Mouse (Mus musculus): Measurements from ENCODE around the gene Smarcc2. TPM values are rescaled to one million over a fixed set of nuclear protein-coding genes. Genes with fewer than 3 reads are reported as not detected.
A peak's percentile ranks its signal among the peaks of the same experiment; 100 is the strongest.

Smarcc2 gene
- polyA plus RNA-seq, 1 experiment from 2014 or later, result 23.5 TPM

DNA sequence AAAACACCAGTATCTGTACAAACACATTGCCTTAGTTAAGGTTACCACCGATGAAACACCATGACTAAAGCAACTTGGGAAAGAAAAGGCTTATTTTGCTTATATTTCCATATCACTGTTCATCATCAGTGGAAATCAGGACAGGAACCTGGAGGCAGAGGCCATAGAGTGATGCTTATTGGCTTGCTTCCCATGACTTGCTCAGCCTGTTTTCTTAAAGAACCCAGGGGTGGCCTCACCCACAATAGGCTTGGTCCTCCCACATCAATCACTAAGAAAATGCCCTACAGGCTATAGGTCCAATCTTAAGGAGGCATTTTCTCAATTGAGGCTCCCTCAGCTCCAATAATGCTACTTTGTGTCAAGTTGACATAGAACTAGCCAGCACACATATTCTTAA lies 16.3 kb upstream of the Smarcc2 start:
- WGBS (ENCODE audit: insufficient replicate concordance), result 88% methylated on average over 1 of the region's 1 CpGs
- H3K4me3 ChIP-seq (replicated peaks), result no peak overlapping the region
- H3K9me3 ChIP-seq (replicated peaks), result no peaks in the 10 kb centered on the region
- ATAC-seq (ENCODE audit: insufficient read depth), result no peak
- no peak overlapping the region for H3K4me2 ChIP-seq
- no peak overlapping the region for H3K9ac ChIP-seq
- peaks cover 25% of the 10 kb centered on the region for H3K36me3 ChIP-seq (replicated peaks)
- 0 out of 2 replicates have a peak, but pooled peaks cover 3% of the 10 kb centered on the region for H3K4me1 ChIP-seq (replicated peaks)
- H3K27me3 ChIP-seq, result no peaks in the 10 kb centered on the region; the same call in 1 of the 2 replicates
- no peak overlapping the region for H3K27ac ChIP-seq (replicated peaks)

DNA sequence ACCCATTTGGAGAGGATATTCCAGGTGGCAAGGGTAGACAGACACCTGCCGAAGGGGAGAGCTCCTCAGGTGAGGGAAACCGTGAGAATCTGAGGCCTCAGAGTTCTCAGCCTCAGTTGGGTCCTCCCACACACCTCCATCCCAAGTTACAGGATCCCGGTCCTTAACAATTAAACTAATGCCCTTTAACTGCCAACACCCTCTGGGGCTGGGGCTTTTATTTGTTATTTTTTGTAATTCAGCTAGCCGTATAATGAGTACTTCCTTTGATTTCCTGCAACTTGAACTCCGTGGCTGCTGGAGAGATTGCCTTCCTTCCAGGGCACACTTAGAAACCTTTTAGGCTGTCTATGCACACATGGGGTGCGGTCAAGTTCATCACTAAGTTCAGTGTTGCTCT lies 14.7 kb upstream of the Smarcc2 start:
- no peak overlapping the region for H3K27ac ChIP-seq (replicated peaks)
- H3K4me3 ChIP-seq (replicated peaks), result no peak overlapping the region
- ATAC-seq (ENCODE audit: insufficient read depth), result no peak
- H3K27me3 ChIP-seq, result no peaks in the 10 kb centered on the region; the same call in 1 of the 2 replicates
- H3K36me3 ChIP-seq (replicated peaks), result peaks cover 9% of the 10 kb centered on the region; the same call in 1 of the 2 replicates
- 62% methylated on average over 6 of the region's 6 CpGs for WGBS (ENCODE audit: insufficient replicate concordance)
- no peak overlapping the region for H3K9ac ChIP-seq
- no peaks in the 10 kb centered on the region for H3K9me3 ChIP-seq (replicated peaks)
- H3K4me2 ChIP-seq, result no peak overlapping the region
- no peaks in the 10 kb centered on the region for H3K4me1 ChIP-seq (replicated peaks)

DNA sequence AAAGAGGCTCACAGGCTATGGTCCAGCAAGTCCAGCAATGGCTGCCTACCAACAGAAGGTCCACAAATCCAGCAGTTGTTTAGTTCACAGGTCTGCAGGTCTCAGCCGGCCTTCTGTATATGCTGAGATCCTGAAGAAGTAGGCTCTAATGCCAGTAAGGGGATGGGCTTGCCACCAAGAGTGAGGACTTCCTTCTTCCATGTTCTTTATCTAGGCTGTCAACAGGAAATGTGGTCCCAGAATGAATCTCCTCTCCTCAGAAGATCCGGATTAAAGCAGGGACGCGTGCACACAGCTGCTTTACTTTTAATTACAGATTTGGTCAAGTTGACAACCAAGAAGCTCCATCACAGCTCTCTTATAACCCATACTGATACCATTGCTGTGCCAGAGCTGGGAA lies 13.6 kb upstream of the Smarcc2 start:
- Histone ChIP-seq H3K9ac (no peak overlapping the region), H3K4me3 (replicated peaks) (no peak overlapping the region), H3K9me3 (replicated peaks) (no peaks in the 10 kb centered on the region), H3K27me3 (no peaks in the 10 kb centered on the region; the same call in 1 of the 2 replicates), H3K4me1 (replicated peaks) (no peaks in the 10 kb centered on the region), H3K36me3 (replicated peaks) (peaks cover 4% of the 10 kb centered on the region; the same call in 1 of the 2 replicates), H3K27ac (replicated peaks) (no peak overlapping the region), H3K4me2 (no peak overlapping the region)
- 18% methylated on average over 4 of the region's 4 CpGs for WGBS (ENCODE audit: insufficient replicate concordance)
- no peak for ATAC-seq (ENCODE audit: insufficient read depth)

DNA sequence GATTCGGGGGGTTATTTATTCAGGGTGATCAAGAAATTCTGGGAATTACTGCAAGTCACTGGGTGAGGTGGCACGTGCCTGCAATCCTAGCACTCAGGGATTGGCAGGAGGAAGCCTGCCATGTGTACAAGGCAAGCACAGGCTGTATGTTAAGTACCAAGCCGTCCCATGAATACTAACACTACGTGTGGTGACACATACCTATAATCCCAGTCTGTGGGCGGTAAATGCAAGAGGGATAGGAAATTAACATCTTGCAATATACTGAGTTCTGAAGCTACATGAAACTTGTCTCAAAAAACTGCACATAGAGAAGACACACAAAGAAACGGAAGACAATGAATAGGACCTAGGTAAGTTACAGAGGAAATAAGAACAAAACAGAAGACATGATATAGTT lies 8.0 kb upstream of the Smarcc2 start:
- WGBS (ENCODE audit: insufficient replicate concordance), result 67% methylated on average over 6 of the region's 6 CpGs
- H3K27ac ChIP-seq (replicated peaks), result no peak overlapping the region
- peaks cover 12% of the 10 kb centered on the region for H3K4me1 ChIP-seq (replicated peaks)
- ATAC-seq (ENCODE audit: insufficient read depth), result no peak
- no peak overlapping the region for H3K4me3 ChIP-seq (replicated peaks)
- H3K9me3 ChIP-seq (replicated peaks), result no peaks in the 10 kb centered on the region
- H3K4me2 ChIP-seq, result no peak overlapping the region
- no peaks in the 10 kb centered on the region for H3K36me3 ChIP-seq (replicated peaks)
- H3K9ac ChIP-seq, result no peak overlapping the region
- H3K27me3 ChIP-seq, result no peaks in the 10 kb centered on the region

DNA sequence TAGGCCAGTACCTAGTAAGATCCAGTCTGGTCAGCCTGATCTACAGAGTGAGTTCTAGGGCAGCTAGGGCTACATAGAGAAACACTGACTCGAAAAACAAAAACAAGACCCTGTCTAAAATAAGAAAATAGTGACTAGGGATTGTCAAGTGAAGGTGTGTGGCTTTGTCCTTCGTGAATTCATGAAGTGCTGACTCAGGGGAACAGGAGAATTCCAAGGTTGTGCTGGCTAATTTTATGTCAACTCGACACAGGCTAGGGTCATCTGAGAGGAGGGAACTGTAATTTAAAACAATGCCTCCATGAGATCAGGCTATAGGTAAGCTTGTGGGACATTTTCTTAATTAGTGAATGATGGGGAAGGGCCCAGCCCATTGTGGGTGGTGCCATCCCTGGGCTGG lies 4.6 kb upstream of the Smarcc2 start:
- 57% methylated on average over 3 of the region's 3 CpGs for WGBS (ENCODE audit: insufficient replicate concordance)
- Histone ChIP-seq H3K27me3 (no peaks in the 10 kb centered on the region), H3K27ac (replicated peaks) (no peak overlapping the region), H3K9me3 (replicated peaks) (no peaks in the 10 kb centered on the region), H3K9ac (no peak overlapping the region), H3K36me3 (replicated peaks) (no peaks in the 10 kb centered on the region), H3K4me3 (replicated peaks) (no peak overlapping the region), H3K4me2 (no peak overlapping the region), H3K4me1 (replicated peaks) (peaks cover 28% of the 10 kb centered on the region)
- no peak for ATAC-seq (ENCODE audit: insufficient read depth)

DNA sequence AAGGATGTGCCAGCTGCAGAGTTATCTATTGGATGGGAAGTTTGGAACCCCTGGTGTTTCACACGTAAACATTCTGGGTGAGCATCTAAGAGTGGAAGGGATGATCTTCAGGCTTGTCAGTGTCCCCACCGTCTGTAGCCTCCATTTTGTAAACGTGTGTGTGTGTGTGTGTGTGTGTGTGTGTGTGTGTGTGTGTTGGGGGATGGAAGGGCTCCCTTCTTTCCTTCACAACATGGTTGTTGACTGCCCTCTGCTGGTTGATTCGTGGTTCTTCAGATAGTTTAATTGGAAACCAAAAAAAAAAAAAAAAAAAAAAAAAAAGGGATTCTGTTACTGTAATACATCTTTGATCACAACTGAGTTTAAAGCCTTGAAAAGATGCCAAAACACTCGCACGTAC lies 3.8 kb upstream of the Smarcc2 start:
- no peak overlapping the region for H3K27ac ChIP-seq (replicated peaks)
- no peak overlapping the region for H3K4me3 ChIP-seq (replicated peaks)
- no peak overlapping the region for H3K9ac ChIP-seq
- WGBS (ENCODE audit: insufficient replicate concordance), result 5% methylated on average over 6 of the region's 6 CpGs
- H3K4me1 ChIP-seq (replicated peaks), result peaks cover 34% of the 10 kb centered on the region
- ATAC-seq (ENCODE audit: insufficient read depth), result no peak
- no peaks in the 10 kb centered on the region for H3K27me3 ChIP-seq
- no peaks in the 10 kb centered on the region for H3K9me3 ChIP-seq (replicated peaks)
- H3K4me2 ChIP-seq, result peak overlapping the region; percentile 39
- H3K36me3 ChIP-seq (replicated peaks), result no peaks in the 10 kb centered on the region

DNA sequence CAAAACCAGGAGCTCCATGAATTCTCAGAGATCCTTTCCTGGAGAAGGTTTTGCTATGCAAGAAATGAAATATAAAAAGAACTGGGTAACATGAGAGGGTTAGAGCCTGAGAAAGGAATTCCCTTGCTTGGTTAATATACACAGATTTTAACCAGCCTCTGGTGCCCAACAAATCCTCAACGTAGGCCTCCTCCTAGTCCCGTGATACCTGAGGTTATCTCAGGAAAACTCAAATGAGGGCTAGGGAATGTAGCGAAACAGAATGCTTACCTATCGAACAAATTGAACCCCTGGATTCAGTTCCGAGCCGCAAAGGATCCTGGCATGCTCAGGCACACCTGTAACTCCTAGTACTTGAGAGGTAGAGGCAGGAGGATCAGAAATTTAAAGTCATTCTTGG lies 1.4 kb upstream of the Smarcc2 start:
- Histone ChIP-seq H3K27me3 (no peaks in the 10 kb centered on the region), H3K4me1 (replicated peaks) (peaks cover 43% of the 10 kb centered on the region), H3K9ac (no peak overlapping the region), H3K9me3 (replicated peaks) (no peaks in the 10 kb centered on the region), H3K4me2 (peak overlapping the region; percentile 95), H3K36me3 (replicated peaks) (peaks cover 19% of the 10 kb centered on the region), H3K4me3 (replicated peaks) (no peak overlapping the region; the same call in 1 of the 2 replicates), H3K27ac (replicated peaks) (peak overlapping the region; percentile 96)
- ATAC-seq (ENCODE audit: insufficient read depth), result no peak
- WGBS (ENCODE audit: insufficient replicate concordance), result 80% methylated on average over 6 of the region's 6 CpGs

DNA sequence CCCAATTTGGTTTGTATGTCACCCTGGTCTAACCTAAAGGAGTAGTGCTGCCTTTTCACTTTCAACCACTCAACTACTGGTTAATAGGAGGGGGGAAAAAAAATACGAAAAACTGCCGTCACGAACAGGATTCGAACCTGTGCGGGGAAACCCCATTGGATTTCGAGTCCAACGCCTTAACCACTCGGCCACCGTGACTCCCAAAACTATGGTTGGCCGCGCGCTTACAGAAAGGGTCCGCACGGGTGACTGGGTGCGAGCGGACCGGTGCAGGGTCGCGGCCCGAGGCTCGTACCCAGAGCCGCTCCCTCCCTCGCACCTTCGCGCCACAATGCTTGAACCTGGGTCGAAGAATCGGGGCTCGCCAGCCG lies 715 bp upstream of the Smarcc2 start:
- Histone ChIP-seq H3K4me3 (replicated peaks) (peak overlapping the region; percentile 91), H3K4me2 (peak overlapping the region; percentile 95), H3K9ac (peak overlapping the region; percentile 99), H3K27me3 (no peaks in the 10 kb centered on the region), H3K36me3 (replicated peaks) (peaks cover 25% of the 10 kb centered on the region), H3K4me1 (replicated peaks) (peaks cover 43% of the 10 kb centered on the region), H3K9me3 (replicated peaks) (no peaks in the 10 kb centered on the region), H3K27ac (replicated peaks) (peak overlapping the region; percentile 96)
- ATAC-seq (ENCODE audit: insufficient read depth), result peak; percentile 48
- WGBS (ENCODE audit: insufficient replicate concordance), result under 1% methylated on average over 29 of the region's 29 CpGs

DNA sequence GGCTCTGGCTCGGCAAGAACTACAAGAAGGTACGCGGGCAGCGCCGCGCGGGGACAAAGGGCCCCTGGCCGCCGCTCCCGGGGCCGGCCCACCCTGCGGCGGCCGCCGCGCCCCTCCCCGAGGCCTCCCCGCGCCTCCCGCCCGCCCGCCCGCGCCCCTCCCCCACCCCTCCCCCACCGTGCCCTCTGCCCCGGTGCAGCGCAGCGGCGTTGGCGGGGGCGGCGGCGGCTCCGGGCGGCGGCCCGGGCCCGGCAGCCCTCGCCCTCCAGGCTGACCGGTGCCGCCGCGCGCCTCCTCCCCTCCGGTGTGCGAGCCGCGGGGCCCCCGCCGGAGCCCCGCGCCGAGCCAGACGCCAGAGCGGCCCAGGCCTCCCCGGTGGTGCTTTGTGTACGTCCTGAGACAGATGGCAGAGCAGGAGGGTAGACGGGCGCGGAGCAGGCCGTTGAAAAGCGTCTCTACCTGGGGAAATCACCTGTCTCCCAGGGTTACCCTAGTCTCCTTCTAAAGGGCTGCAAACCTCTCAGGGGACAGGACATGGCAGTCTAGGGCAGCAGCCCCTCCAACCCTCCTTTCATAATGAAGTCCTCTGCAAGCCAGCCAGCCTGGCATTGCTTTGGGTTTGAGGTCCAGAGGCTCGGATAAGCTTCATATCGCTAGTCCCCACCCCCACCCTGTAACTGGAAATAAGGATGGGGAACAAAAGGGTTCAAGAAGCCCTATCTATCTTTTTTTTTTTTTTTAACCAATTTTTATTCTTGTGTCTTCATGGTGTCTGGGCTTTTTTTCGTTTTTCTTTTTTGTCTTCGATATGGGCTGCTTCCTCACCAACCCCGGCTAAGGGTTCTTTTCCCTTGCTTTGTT lies 591 bp downstream of the Smarcc2 start:
- WGBS (ENCODE audit: insufficient replicate concordance), result 1% methylated on average over 56 of the region's 67 CpGs
- H3K27me3 ChIP-seq, result no peaks in the 10 kb centered on the region
- peak overlapping the region; percentile 96 for H3K27ac ChIP-seq (replicated peaks)
- H3K4me2 ChIP-seq, result peak overlapping the region; percentile 95
- ATAC-seq (ENCODE audit: insufficient read depth), result peak; percentile 79
- H3K4me1 ChIP-seq (replicated peaks), result peaks cover 43% of the 10 kb centered on the region
- no peaks in the 10 kb centered on the region for H3K9me3 ChIP-seq (replicated peaks)
- peak overlapping the region; percentile 99 for H3K9ac ChIP-seq
- H3K36me3 ChIP-seq (replicated peaks), result peaks cover 38% of the 10 kb centered on the region
- peak overlapping the region; percentile 91 for H3K4me3 ChIP-seq (replicated peaks)

DNA sequence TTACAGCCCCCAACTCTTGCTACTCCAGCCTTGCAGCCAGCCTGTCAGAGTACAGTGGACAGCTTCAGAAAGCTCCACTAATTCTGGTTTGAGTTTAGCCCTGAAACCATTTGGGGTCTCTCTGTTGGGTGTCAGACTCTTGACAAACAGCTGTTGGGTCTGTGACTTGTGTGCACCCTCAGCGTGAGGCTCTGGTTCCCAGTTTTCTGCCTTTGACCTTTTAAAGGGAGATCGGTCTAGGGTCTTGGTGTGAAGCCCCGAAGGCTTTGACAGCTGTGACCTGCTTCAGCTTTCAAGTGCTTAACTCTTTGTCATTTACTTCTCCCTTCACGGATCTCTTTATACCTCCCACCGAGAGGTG lies 1.2 kb downstream of the Smarcc2 start:
- peak overlapping the region; percentile 91 for H3K4me3 ChIP-seq (replicated peaks)
- ATAC-seq (ENCODE audit: insufficient read depth), result no peak
- H3K27ac ChIP-seq (replicated peaks), result peak overlapping the region; percentile 96
- peaks cover 44% of the 10 kb centered on the region for H3K36me3 ChIP-seq (replicated peaks)
- H3K9ac ChIP-seq, result peak overlapping the region; percentile 99
- H3K9me3 ChIP-seq (replicated peaks), result no peaks in the 10 kb centered on the region
- 22% methylated on average over 5 of the region's 5 CpGs for WGBS (ENCODE audit: insufficient replicate concordance)
- peaks cover 37% of the 10 kb centered on the region for H3K4me1 ChIP-seq (replicated peaks)
- H3K4me2 ChIP-seq, result peak overlapping the region; percentile 95
- H3K27me3 ChIP-seq, result no peaks in the 10 kb centered on the region

DNA sequence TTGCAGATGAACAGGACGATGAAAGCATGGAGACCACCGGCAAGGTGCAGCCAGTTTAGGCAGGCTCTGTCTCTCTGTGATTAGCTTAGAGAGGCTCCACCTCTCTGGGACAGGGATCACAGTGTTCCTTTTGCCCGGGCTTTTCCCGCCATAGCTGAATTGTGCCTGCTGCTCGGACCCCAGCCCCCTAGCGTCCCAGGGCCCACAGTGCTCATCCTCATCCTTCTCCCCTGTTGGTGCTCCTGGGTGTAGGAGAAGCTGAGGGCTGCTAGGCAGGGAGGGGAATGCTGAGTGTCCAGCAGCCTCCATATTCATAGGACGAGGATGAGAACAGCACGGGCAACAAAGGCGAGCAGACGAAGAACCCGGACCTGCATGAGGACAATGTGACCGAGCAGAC lies 15.3 kb downstream of the Smarcc2 start:
- ATAC-seq (ENCODE audit: insufficient read depth), result no peak
- 89% methylated on average over 12 of the region's 12 CpGs for WGBS (ENCODE audit: insufficient replicate concordance)
- no peaks in the 10 kb centered on the region for H3K27me3 ChIP-seq

More for the DNA sequence above, 15.3 kb downstream of the Smarcc2 start:
- H3K4me1 ChIP-seq (replicated peaks), result no peaks in the 10 kb centered on the region
- H3K4me3 ChIP-seq (replicated peaks), result no peak overlapping the region
- peaks cover 94% of the 10 kb centered on the region for H3K36me3 ChIP-seq (replicated peaks)
- no peak overlapping the region for H3K27ac ChIP-seq (replicated peaks)
- H3K9ac ChIP-seq, result no peak overlapping the region
- H3K9me3 ChIP-seq (replicated peaks), result no peaks in the 10 kb centered on the region
- no peak overlapping the region for H3K4me2 ChIP-seq

Data from liver, embryonic 15.5 days (tissue).